Mouse (Mus musculus): ENCODE data around the gene Vmn1r118. TPM values are rescaled to one million over a fixed set of nuclear protein-coding genes. Genes with fewer than 3 reads are reported as not detected.

Vmn1r118 gene
- total RNA-seq (2023): not detected

GRCm38 (mm10) chr7:20912247-20912646 lies at the start of gene Vmn1r118:
Vmn1r118 (minus strand) TSS chr7:20912347.

GRCm38 (mm10) chr7:20884021-20884420 lies 28.1 kb downstream of the Vmn1r118 start, which contains the start of gene Vmn1r117:
Vmn1r117 (minus strand) TSS chr7:20884121.

GRCm38 (mm10) chr7:20871956-20872355 lies 40.2 kb downstream of the Vmn1r118 start, which contains the start of gene Vmn1r116:
Vmn1r116 (plus strand) TSS chr7:20872256.

Other genes with a start within 250 kb of the Vmn1r118 start
- not detected for gene Vmn1r107, start 243.4 kb downstream of the Vmn1r118 start, total RNA-seq (2023)
- gene Vmn1r111, start 209.1 kb downstream of the Vmn1r118 start, total RNA-seq (2023): not detected
- not detected for gene Gm10668, start 181.7 kb downstream of the Vmn1r118 start, total RNA-seq (2023)
- gene Vmn1r112, start 141.2 kb downstream of the Vmn1r118 start, total RNA-seq (2023): not detected
- gene Vmn1r113, start 125.1 kb downstream of the Vmn1r118 start, total RNA-seq (2023): not detected
- gene Vmn1r114, start 100.2 kb downstream of the Vmn1r118 start, total RNA-seq (2023): not detected
- not detected for gene Vmn1r115, start 67.4 kb downstream of the Vmn1r118 start, total RNA-seq (2023)
- not detected for gene Vmn1r116, start 40.1 kb downstream of the Vmn1r118 start, total RNA-seq (2023)
- gene Vmn1r117, start 28.2 kb downstream of the Vmn1r118 start, total RNA-seq (2023): not detected
- gene Vmn1r119, start 100.1 kb upstream of the Vmn1r118 start, total RNA-seq (2023): not detected
- gene Vmn1r120, start 141.4 kb upstream of the Vmn1r118 start, total RNA-seq (2023): not detected
- not detected for gene Vmn1r121, start 186.2 kb upstream of the Vmn1r118 start, total RNA-seq (2023)
- not detected for gene Vmn1r122, start 221.8 kb upstream of the Vmn1r118 start, total RNA-seq (2023)
- not detected for gene Vmn1r123, start 249.8 kb upstream of the Vmn1r118 start, total RNA-seq (2023)